Mouse (Mus musculus) MEL (cell line): ENCODE data around the gene Hspa2. TPM values are rescaled to one million over a fixed set of nuclear protein-coding genes. Genes with fewer than 3 reads are reported as not detected.

Source experiments
- DNase-seq: peaks from one replicate; pipeline ENCODE4 v3.0.0; 2011; ENCODE audit warnings: low read depth, low spot score
- H3K27ac ChIP-seq: 2 replicates; pipeline ENCODE4 v1.5.1; 2012; ENCODE audit warnings: low read depth, mild to moderate bottlenecking, control low read depth, low read length, moderate library complexity; ENCODE audit not compliant: control insufficient read depth
- H3K27me3 ChIP-seq, 2 experiments: fragments of 150-350 bp in 1 of 2; sonication (generic) in 1 of 2; 2 replicates each; pipeline ENCODE4 v1.6.1; 2012; ENCODE audit warnings: low read length in 2 of 2, mild to moderate bottlenecking in 2 of 2, improper control_type of control experiment in 1 of 2, moderate library complexity in 1 of 2; ENCODE audit not compliant: insufficient read depth in 2 of 2, control insufficient read depth in 1 of 2
- H3K36me3 ChIP-seq, 2 experiments: 2 replicates each; pipeline ENCODE4 v1.6.1; 2012 to 2014; ENCODE audit warnings: low read length in 2 of 2, improper control_type of control experiment in 1 of 2, inconsistent platforms in 1 of 2, mild to moderate bottlenecking in 1 of 2; ENCODE audit not compliant: insufficient read depth in 2 of 2, control insufficient read depth in 1 of 2
- H3K4me1 ChIP-seq, 2 experiments: fragments of 150-350 bp in 1 of 2; sonication (generic) in 1 of 2; 2 replicates each; pipeline ENCODE4 v1.6.1; 2012; ENCODE audit warnings: low read length in 2 of 2, improper control_type of control experiment in 1 of 2, mild to moderate bottlenecking in 1 of 2; ENCODE audit not compliant: insufficient read depth in 2 of 2, control insufficient read depth in 1 of 2
- H3K4me3 ChIP-seq, 2 experiments: fragments of 150-350 bp in 1 of 2; sonication (generic) in 1 of 2; 2 replicates each; pipeline ENCODE4 v1.5.1; 2012; ENCODE audit warnings: low read depth in 2 of 2, low read length in 2 of 2, mild to moderate bottlenecking in 2 of 2, moderate library complexity in 2 of 2, control low read depth in 1 of 2, improper control_type of control experiment in 1 of 2; ENCODE audit not compliant: control insufficient read depth in 1 of 2, insufficient read depth in 1 of 2
- H3K79me2 ChIP-seq: 2 replicates; pipeline ENCODE4 v1.6.1; 2012; ENCODE audit warnings: mild to moderate bottlenecking, low read length, moderate library complexity; ENCODE audit not compliant: control insufficient read depth, poor library complexity, insufficient read depth
- H3K9ac ChIP-seq: 2 replicates; pipeline ENCODE4 v1.6.1; 2012; ENCODE audit warnings: low read depth, mild to moderate bottlenecking, control low read depth, low read length, moderate library complexity; ENCODE audit not compliant: control insufficient read depth, poor library complexity, severe bottlenecking
- H3K9me3 ChIP-seq: fragments of 150-350 bp; sonication (generic); replicated peaks from 2 replicates; pipeline ENCODE4 v1.6.1; 2012; ENCODE audit warnings: mild to moderate bottlenecking, low read length, improper control_type of control experiment, moderate library complexity; ENCODE audit not compliant: insufficient read depth
- BHLHE40 ChIP-seq: IDR thresholded peaks from 2 replicates; pipeline ENCODE4 v1.6.1; 2012; ENCODE audit warnings: low read depth, mild to moderate bottlenecking, inconsistent platforms, low read length, improper control_type of control experiment, borderline replicate concordance
- CTCF ChIP-seq, 3 experiments: IDR thresholded peaks in 2 of 3; conservative IDR thresholded peaks in 1 of 3; 2 replicates each; pipeline ENCODE4 v1.5.1; 2011 to 2012; ENCODE audit warnings: low read length in 3 of 3, low read depth in 2 of 3, mild to moderate bottlenecking in 2 of 3, improper control_type of control experiment in 1 of 3, inconsistent platforms in 1 of 3, mixed read lengths in 1 of 3, moderate library complexity in 1 of 3; ENCODE audit not compliant: control insufficient read depth in 1 of 3, insufficient read depth in 1 of 3, poor library complexity in 1 of 3, severe bottlenecking in 1 of 3
- E2F4 ChIP-seq: IDR thresholded peaks from 2 replicates; pipeline ENCODE4 v1.6.1; 2011; ENCODE audit warnings: low read depth, low read length, improper control_type of control experiment, borderline replicate concordance
- ETS1 ChIP-seq: IDR thresholded peaks from 2 replicates; pipeline ENCODE4 v1.6.1; 2012; ENCODE audit warnings: low read depth, mild to moderate bottlenecking, inconsistent platforms, low read length, improper control_type of control experiment, moderate library complexity
- GABPA ChIP-seq: IDR thresholded peaks from 2 replicates; pipeline ENCODE4 v1.6.1; 2012; ENCODE audit warnings: low read depth, mild to moderate bottlenecking, inconsistent platforms, low read length, improper control_type of control experiment, moderate library complexity
- GATA1 ChIP-seq: IDR thresholded peaks from 2 replicates; pipeline ENCODE4 v1.6.1; 2011; ENCODE audit warnings: low read depth, low read length, improper control_type of control experiment
- HCFC1 ChIP-seq: IDR thresholded peaks from 2 replicates; pipeline ENCODE4 v1.6.1; 2012; ENCODE audit warnings: low read depth, mild to moderate bottlenecking, inconsistent platforms, low read length, improper control_type of control experiment, moderate library complexity
- JUND ChIP-seq: IDR thresholded peaks from 2 replicates; pipeline ENCODE4 v1.6.1; 2011; ENCODE audit warnings: low read depth, mild to moderate bottlenecking, improper control_type of control experiment, low read length
- MAFK ChIP-seq: IDR thresholded peaks from 2 replicates; pipeline ENCODE4 v1.6.1; 2011; ENCODE audit warnings: low read depth, mild to moderate bottlenecking, low read length, improper control_type of control experiment, borderline replicate concordance
- MAX ChIP-seq: IDR thresholded peaks from 2 replicates; pipeline ENCODE4 v1.6.1; 2011; ENCODE audit warnings: low read length, improper control_type of control experiment
- MAZ ChIP-seq: IDR thresholded peaks from 2 replicates; pipeline ENCODE4 v1.6.1; 2012; ENCODE audit warnings: low read depth, mild to moderate bottlenecking, inconsistent platforms, low read length, improper control_type of control experiment
- MXI1 ChIP-seq: IDR thresholded peaks from 2 replicates; pipeline ENCODE4 v1.6.1; 2011; ENCODE audit warnings: mild to moderate bottlenecking, low read depth, low read length, improper control_type of control experiment
- MYB ChIP-seq: IDR thresholded peaks from 2 replicates; pipeline ENCODE4 v1.6.1; 2011; ENCODE audit warnings: mild to moderate bottlenecking, low read depth, low read length, improper control_type of control experiment
- MYC ChIP-seq: IDR thresholded peaks from 2 replicates; pipeline ENCODE4 v1.6.1; 2011; ENCODE audit warnings: low read depth, mild to moderate bottlenecking, low read length, improper control_type of control experiment, moderate library complexity
- NELFE ChIP-seq: IDR thresholded peaks from 2 replicates; pipeline ENCODE4 v1.6.1; 2011; ENCODE audit warnings: low read depth, low read length, improper control_type of control experiment
- NRF1 ChIP-seq: IDR thresholded peaks from 2 replicates; pipeline ENCODE4 v1.6.1; 2014; ENCODE audit warnings: low read depth, mild to moderate bottlenecking, inconsistent platforms, low read length, improper control_type of control experiment, moderate library complexity; ENCODE audit not compliant: poor library complexity, insufficient read depth, severe bottlenecking
- POLR2A ChIP-seq, 2 experiments: IDR thresholded peaks; 2 replicates each; pipeline ENCODE4 v1.6.1; 2011 to 2012; ENCODE audit warnings: low read length in 2 of 2, mild to moderate bottlenecking in 2 of 2, control low read depth in 1 of 2, improper control_type of control experiment in 1 of 2, low read depth in 1 of 2, moderate library complexity in 1 of 2; ENCODE audit not compliant: control insufficient read depth in 1 of 2, insufficient read depth in 1 of 2, poor library complexity in 1 of 2
- POLR2AphosphoS2 ChIP-seq: IDR thresholded peaks from 2 replicates; pipeline ENCODE4 v1.6.1; 2011; ENCODE audit warnings: low read length, improper control_type of control experiment
- RAD21 ChIP-seq: IDR thresholded peaks from 2 replicates; pipeline ENCODE4 v1.6.1; 2011; ENCODE audit warnings: mild to moderate bottlenecking, low read depth, low read length, improper control_type of control experiment
- RCOR1 ChIP-seq: IDR thresholded peaks from 2 replicates; pipeline ENCODE4 v1.6.1; 2012; ENCODE audit warnings: low read depth, mild to moderate bottlenecking, inconsistent platforms, low read length, improper control_type of control experiment
- SIN3A ChIP-seq: IDR thresholded peaks from 2 replicates; pipeline ENCODE4 v1.6.1; 2012; ENCODE audit warnings: low read length, improper control_type of control experiment, inconsistent platforms
- SMC3 ChIP-seq: IDR thresholded peaks from 2 replicates; pipeline ENCODE4 v1.6.1; 2011; ENCODE audit warnings: low read depth, low read length, improper control_type of control experiment
- TAL1 ChIP-seq: IDR thresholded peaks from 2 replicates; pipeline ENCODE4 v1.6.1; 2012; ENCODE audit warnings: mild to moderate bottlenecking, inconsistent platforms, low read length, moderate library complexity, mixed read lengths
- TCF12 ChIP-seq: IDR thresholded peaks from 2 replicates; pipeline ENCODE4 v1.6.1; 2014; ENCODE audit warnings: low read depth, mild to moderate bottlenecking, inconsistent platforms, low read length, improper control_type of control experiment, moderate library complexity
- UBTF ChIP-seq: IDR thresholded peaks from 2 replicates; pipeline ENCODE4 v1.6.1; 2012; ENCODE audit warnings: low read depth, mild to moderate bottlenecking, inconsistent platforms, low read length, improper control_type of control experiment, moderate library complexity, borderline replicate concordance; ENCODE audit not compliant: insufficient read depth
- USF1 ChIP-seq: IDR thresholded peaks from 2 replicates; pipeline ENCODE4 v1.6.1; 2014; ENCODE audit warnings: low read depth, mild to moderate bottlenecking, inconsistent platforms, low read length, improper control_type of control experiment, moderate library complexity
- ZC3H11A ChIP-seq: IDR thresholded peaks from 2 replicates; pipeline ENCODE4 v1.6.1; 2012; ENCODE audit warnings: low read depth, mild to moderate bottlenecking, inconsistent platforms, low read length, improper control_type of control experiment
- ZKSCAN1 ChIP-seq: IDR thresholded peaks from 2 replicates; pipeline ENCODE4 v1.6.1; 2012; ENCODE audit warnings: low read depth, mild to moderate bottlenecking, inconsistent platforms, low read length, improper control_type of control experiment, moderate library complexity
- ZNF384 ChIP-seq: IDR thresholded peaks from 2 replicates; pipeline ENCODE4 v1.6.1; 2012; ENCODE audit warnings: low read depth, mild to moderate bottlenecking, inconsistent platforms, low read length, improper control_type of control experiment
- polyA plus RNA-seq, 2 experiments: library from polyadenylated mRNA; stranded (reverse) in 1 of 2; unstranded in 1 of 2; fragments of >175 nt in 1 of 2; fragments of >200 nt in 1 of 2; gene quantifications; 2 replicates each; pipeline versions ENCODE4 v1.2.1 to v1.2.4; 2012; ENCODE audit warnings: low replicate concordance in 2 of 2, low read depth in 1 of 2; ENCODE audit not compliant: insufficient read length in 2 of 2, insufficient read depth in 1 of 2, missing spikeins in 1 of 2
- total RNA-seq: library from RNA; depleted of rRNA; stranded (reverse); fragments of 300-350 nt; gene quantifications from 2 replicates; pipeline ENCODE4 v1.2.3, GENCODE M21; 2012

The Hspa2 gene
- total and polyA plus RNA-seq, 3 experiments, result 6.6 to 9.3 TPM; not detected in 1

- no peaks in the 10 kb centered on the region for H3K4me1 ChIP-seq
- no peak overlapping the region for H3K27ac ChIP-seq
- no peaks in the 10 kb centered on the region for H3K36me3 ChIP-seq
- no peaks in the 10 kb centered on the region for H3K27me3 ChIP-seq
- no peaks in the 10 kb centered on the region for H3K79me2 ChIP-seq
- no peaks in the 10 kb centered on the region for H3K9me3 ChIP-seq
- no peak for DNase-seq
- H3K4me3 ChIP-seq, result no peak overlapping the region
- H3K9ac ChIP-seq, result no peak overlapping the region
- no peak for TF ChIP-seq CTCF (IDR thresholded peaks at IDR 0.05 in 2 of 3, conservative IDR thresholded peaks at IDR 0.05 in 1 of 3; ENCODE audit: control insufficient read depth in 1 of 3, insufficient read depth in 1 of 3, low read depth in 2 of 3, low read length in 3 of 3, poor library complexity in 1 of 3, severe bottlenecking in 1 of 3)
- TF ChIP-seq HCFC1, result no peak
- no peak for TF ChIP-seq MAZ
- no peak for TF ChIP-seq NRF1
- no peak for TF ChIP-seq POLR2AphosphoS2
- TF ChIP-seq SIN3A, result no peak
- TF ChIP-seq ZNF384, result no peak
- no peak for TF ChIP-seq POLR2A (IDR thresholded peaks at IDR 0.05; ENCODE audit: control insufficient read depth in 1 of 2, insufficient read depth in 1 of 2, low read depth in 1 of 2, low read length in 2 of 2, poor library complexity in 1 of 2)
Observed at GRCm38 (mm10) chr12:76409166-76409565, 5.2 kb downstream of the Hspa2 start.

- Histone ChIP-seq H3K79me2 (no peaks in the 10 kb centered on the region), H3K27ac (peak overlapping the region; percentile 64), H3K9me3 (no peaks in the 10 kb centered on the region), H3K9ac (peak overlapping the region; percentile 13), H3K36me3 (peaks cover 0 to 5% of the 10 kb centered on the region in 2 experiments; a peak in 1 of 4 replicates), H3K27me3 (no peaks in the 10 kb centered on the region), H3K4me3 (peak overlapping the region; percentile 46 to 52), H3K4me1 (peaks cover 7 to 11% of the 10 kb centered on the region in 2 experiments)
- peak; percentile 86 for DNase-seq
- no peak for TF ChIP-seq NRF1
- no peak; the same call in 1 of the 2 replicates for TF ChIP-seq MAX
- no peak for TF ChIP-seq ZC3H11A
- no peak for TF ChIP-seq MAFK
- TF ChIP-seq TCF12, result peak; percentile 42; the same call in 1 of the 2 replicates
- TF ChIP-seq POLR2A (IDR thresholded peaks at IDR 0.05; ENCODE audit: control insufficient read depth in 1 of 2, insufficient read depth in 1 of 2, low read depth in 1 of 2, low read length in 2 of 2, poor library complexity in 1 of 2), result no peak
- no peak for TF ChIP-seq POLR2AphosphoS2
- TF ChIP-seq ZKSCAN1, result no peak
- no peak for TF ChIP-seq CTCF (IDR thresholded peaks at IDR 0.05 in 2 of 3, conservative IDR thresholded peaks at IDR 0.05 in 1 of 3; ENCODE audit: control insufficient read depth in 1 of 3, insufficient read depth in 1 of 3, low read depth in 2 of 3, low read length in 3 of 3, poor library complexity in 1 of 3, severe bottlenecking in 1 of 3)
- TF ChIP-seq MYC, result no peak
- no peak for TF ChIP-seq ZNF384
- peak; percentile 64 for TF ChIP-seq GATA1
- TF ChIP-seq MYB, result peak; percentile 69
- no peak for TF ChIP-seq ETS1
- peak; percentile 59; the same call in 1 of the 2 replicates for TF ChIP-seq SIN3A
- TF ChIP-seq E2F4, result no peak
- TF ChIP-seq GABPA, result no peak
- TF ChIP-seq RAD21, result no peak
- TF ChIP-seq USF1, result no peak
- TF ChIP-seq SMC3, result no peak
- no peak for TF ChIP-seq BHLHE40
- TF ChIP-seq RCOR1, result peak; percentile 29; the same call in 1 of the 2 replicates
- no peak for TF ChIP-seq JUND
- no peak for TF ChIP-seq HCFC1
- no peak for TF ChIP-seq UBTF
- TF ChIP-seq TAL1, result no peak; the same call in 1 of the 2 replicates
- no peak; the same call in 1 of the 2 replicates for TF ChIP-seq MXI1
- TF ChIP-seq MAZ, result no peak
- TF ChIP-seq NELFE, result no peak
Observed at GRCm38 (mm10) chr12:76415383-76416010, 11.5 kb downstream of the Hspa2 start.
